Mouse (Mus musculus) stomach, postnatal 0 days (tissue): ENCODE measurements around the gene Flnb.

ENCODE experiments used
- CTCF ChIP-seq: IDR thresholded peaks from 2 replicates; pipeline ENCODE4 v1.5.1; 2016; ENCODE audit warnings: antibody characterized with exemption, low read depth, mild to moderate bottlenecking, moderate library complexity
- EP300 ChIP-seq: optimal IDR thresholded peaks from 2 replicates; pipeline ENCODE3; 2016; ENCODE audit warnings: antibody characterized with exemption

- TF ChIP-seq CTCF (no peak), EP300 (peak; percentile 54)
Measured at GRCm38 (mm10) chr14:7919921-7920320, 102.2 kb downstream of the Flnb start.
